Mouse (Mus musculus) heart, embryonic 11.5 days (tissue): ENCODE measurements around the gene Dstyk. TPM values are rescaled to one million over a fixed set of nuclear protein-coding genes. Genes with fewer than 3 reads are reported as not detected.

ENCODE experiments used
- ATAC-seq: fragments of 200-750 bp; cut with Nextera tagmentation; replicated peaks from 2 replicates; pipeline ENCODE4 v1.8.0; 2017; ENCODE audit warnings: moderate library complexity; ENCODE audit not compliant: insufficient number of reproducible peaks, low FRiP score, low TSS enrichment
- H3K27ac ChIP-seq: fragments of 300-500 bp; sonication (generic); 2 replicates; pipeline ENCODE4 v1.5.1; 2014; ENCODE audit warnings: mild to moderate bottlenecking, low read depth, low read length
- H3K27me3 ChIP-seq: fragments of 300-500 bp; sonication (generic); 2 replicates; pipeline ENCODE4 v1.6.1; 2014; ENCODE audit warnings: mild to moderate bottlenecking, low read length, mixed read lengths; ENCODE audit not compliant: control insufficient read depth, insufficient read depth
- H3K36me3 ChIP-seq: fragments of 300-500 bp; sonication (generic); 2 replicates; pipeline ENCODE4 v1.6.1; 2014; ENCODE audit warnings: mild to moderate bottlenecking, low read length, moderate library complexity, mixed read lengths; ENCODE audit not compliant: control insufficient read depth, insufficient read depth
- H3K4me1 ChIP-seq: fragments of 300-500 bp; sonication (generic); 2 replicates; pipeline ENCODE4 v1.6.1; 2014; ENCODE audit warnings: low read length; ENCODE audit not compliant: control insufficient read depth, insufficient read depth
- H3K4me2 ChIP-seq: fragments of 300-500 bp; sonication (generic); 2 replicates; pipeline ENCODE4 v1.6.1; 2014; ENCODE audit warnings: mild to moderate bottlenecking, moderate library complexity
- H3K4me3 ChIP-seq: fragments of 300-500 bp; sonication (generic); 2 replicates; pipeline ENCODE4 v1.5.1; 2014; ENCODE audit warnings: low read depth, low read length
- H3K9ac ChIP-seq: fragments of 300-500 bp; sonication (generic); 2 replicates; pipeline ENCODE4 v1.6.1; 2014; ENCODE audit warnings: mild to moderate bottlenecking, low read depth, low read length, moderate library complexity
- H3K9me3 ChIP-seq: fragments of 300-500 bp; sonication (generic); replicated peaks from 2 replicates; pipeline ENCODE4 v1.6.1; 2016; ENCODE audit warnings: low read length; ENCODE audit not compliant: control insufficient read depth
- WGBS: fragments of 180-500 bp; shearing (Covaris S2); extraction: QIAGEN DNeasy Blood & Tissue Kit; methylation state at CpG from one replicate; pipeline ENCODE4 v1.1.7; 2014; ENCODE audit not compliant: insufficient replicate concordance; 5-methylcytosine and 5-hydroxymethylcytosine counted together
- polyA plus RNA-seq: library from polyadenylated mRNA; unstranded; fragments of >200 nt; fragmentation: Nextera tagmentation; extraction: Ambion mirVana; gene quantifications from 2 replicates; pipeline ENCODE4 v1.2.1, GENCODE M21; 2014

Gene Dstyk
- polyA plus RNA-seq, 1 experiment from 2014 or later = 11.9 TPM

- Histone ChIP-seq H3K27ac (no peak overlapping the region), H3K36me3 (no peaks in the 10 kb centered on the region; the same call in 1 of the 2 replicates), H3K4me2 (no peak overlapping the region; the same call in 1 of the 2 replicates), H3K9me3 (no peaks in the 10 kb centered on the region), H3K9ac (peak overlapping the region; percentile 3; the same call in 1 of the 2 replicates), H3K4me3 (no peak overlapping the region), H3K27me3 (no peaks in the 10 kb centered on the region), H3K4me1 (peaks cover 43% of the 10 kb centered on the region)
- ATAC-seq = no peak
- 44% methylated on average over 14 of the region's 14 CpGs for WGBS
Measured at GRCm38 (mm10) chr1:132385266-132385665, 32.1 kb upstream of the Dstyk start.

- Histone ChIP-seq H3K9ac (no peak overlapping the region), H3K27ac (no peak overlapping the region), H3K9me3 (no peaks in the 10 kb centered on the region), H3K4me1 (peaks cover 45% of the 10 kb centered on the region), H3K36me3 (no peaks in the 10 kb centered on the region), H3K4me3 (no peak overlapping the region), H3K27me3 (no peaks in the 10 kb centered on the region), H3K4me2 (no peak overlapping the region; the same call in 1 of the 2 replicates)
- WGBS = 60% methylated on average over 4 of the region's 4 CpGs
- ATAC-seq = no peak
Measured at GRCm38 (mm10) chr1:132385711-132386110, 31.6 kb upstream of the Dstyk start.

GRCm38 (mm10) chr1:132386266-132386665 lies 31.1 kb upstream of the Dstyk start:
- Histone ChIP-seq H3K4me3 (no peak overlapping the region), H3K36me3 (no peaks in the 10 kb centered on the region), H3K27me3 (no peaks in the 10 kb centered on the region), H3K9ac (no peak overlapping the region), H3K4me2 (no peak overlapping the region), H3K9me3 (no peaks in the 10 kb centered on the region), H3K27ac (no peak overlapping the region), H3K4me1 (peaks cover 45% of the 10 kb centered on the region)
- ATAC-seq = no peak
- 87% methylated on average over 4 of the region's 4 CpGs for WGBS

- Histone ChIP-seq H3K27me3 (no peaks in the 10 kb centered on the region), H3K4me3 (peak overlapping the region; percentile 72), H3K36me3 (no peaks in the 10 kb centered on the region), H3K4me2 (peak overlapping the region; percentile 73), H3K4me1 (peaks cover 49% of the 10 kb centered on the region), H3K9ac (peak overlapping the region; percentile 47; the same call in 1 of the 2 replicates), H3K9me3 (no peaks in the 10 kb centered on the region), H3K27ac (peak overlapping the region; percentile 85)
- 24% methylated on average over 4 of the region's 4 CpGs for WGBS
- ATAC-seq = peak; percentile 42; the same call in 1 of the 2 replicates
Measured at GRCm38 (mm10) chr1:132387943-132388342, 29.4 kb upstream of the Dstyk start.

GRCm38 (mm10) chr1:132388813-132389803 lies 28.2 kb upstream of the Dstyk start:
- peaks cover 49% of the 10 kb centered on the region for H3K4me1 ChIP-seq
- H3K27me3 ChIP-seq = no peaks in the 10 kb centered on the region
- H3K4me3 ChIP-seq = peak overlapping the region; percentile 72
- H3K9me3 ChIP-seq = no peaks in the 10 kb centered on the region
- WGBS = 42% methylated on average over 8 of the region's 8 CpGs
- H3K9ac ChIP-seq = peak overlapping the region; percentile 66
- H3K36me3 ChIP-seq = no peaks in the 10 kb centered on the region
- peak overlapping the region; percentile 85 for H3K27ac ChIP-seq
- peak overlapping the region; percentile 73 for H3K4me2 ChIP-seq
- ATAC-seq = peak; percentile 32; the same call in 1 of the 2 replicates

GRCm38 (mm10) chr1:132389886-132390585 lies 27.3 kb upstream of the Dstyk start:
- Histone ChIP-seq H3K4me1 (peaks cover 42% of the 10 kb centered on the region), H3K9ac (peak overlapping the region; percentile 66), H3K27ac (peak overlapping the region; percentile 85), H3K4me2 (peak overlapping the region; percentile 73), H3K27me3 (no peaks in the 10 kb centered on the region), H3K9me3 (no peaks in the 10 kb centered on the region), H3K36me3 (no peaks in the 10 kb centered on the region), H3K4me3 (peak overlapping the region; percentile 72)
- peak; percentile 55 for ATAC-seq
- 26% methylated on average over 15 of the region's 15 CpGs for WGBS

- Histone ChIP-seq H3K4me2 (peak within 1 kb of the TSS; percentile 73), H3K9ac (peak within 1 kb of the TSS; percentile 87), H3K27ac (peak within 1 kb of the TSS; percentile 42), H3K4me1 (peaks cover 33% of the 10 kb centered on the region), H3K4me3 (peak within 1 kb of the TSS; percentile 72), H3K36me3 (no peaks in the 10 kb centered on the region), H3K27me3 (no peaks in the 10 kb centered on the region), H3K9me3 (no peaks in the 10 kb centered on the region)
- ATAC-seq = no peak
- under 1% methylated on average over 49 of the region's 50 CpGs for WGBS
Measured at GRCm38 (mm10) chr1:132390691-132391579, 26.4 kb upstream of the Dstyk start, which contains the start of gene Tmcc2. Gene Tmcc2 (minus strand): TSS chr1:132391281.
